Mouse (Mus musculus) gastrocnemius, postnatal 25 days (tissue): ENCODE results near the gene 9130023H24Rik. TPM values are rescaled to one million over a fixed set of nuclear protein-coding genes. Genes with fewer than 3 reads are reported as not detected.

Experiments
- DNase-seq: peaks from one replicate; pipeline ENCODE4 v3.0.0; 2022
- long read RNA-seq, 2 experiments: library from polyadenylated mRNA; stranded (forward); transcript quantifications; one replicate each; pipeline ENCODE4 v2.0.0; 2021
- total RNA-seq, 2 experiments: library from RNA; stranded (reverse); gene quantifications; 1 replicate in 1 of 2; 2 replicates in 1 of 2; pipeline ENCODE4 v1.2.3; 2021

9130023H24Rik gene
- total RNA-seq = 1 to 10 TPM; 1.7 to 2.0 TPM
- long read RNA-seq, experiment 1, partial matches to known transcripts = 0 of 1 reads
- long read RNA-seq, experiment 1, other reads (novel, unspliced or antisense) = 0 of 1 reads
- long read RNA-seq, experiment 2 = 0 reads

- DNase-seq = peak; percentile 99
Measured at GRCm38 (mm10) chr7:128237927-128238778, at the start of gene 9130023H24Rik. Gene 9130023H24Rik, minus strand, starts transcription at chr7:128238031.

GRCm38 (mm10) chr7:128285060-128285459 is 47.2 kb upstream of the 9130023H24Rik start:
- no peak for DNase-seq

GRCm38 (mm10) chr7:128284047-128284446 is 46.2 kb upstream of the 9130023H24Rik start:
- no peak for DNase-seq

DNA sequence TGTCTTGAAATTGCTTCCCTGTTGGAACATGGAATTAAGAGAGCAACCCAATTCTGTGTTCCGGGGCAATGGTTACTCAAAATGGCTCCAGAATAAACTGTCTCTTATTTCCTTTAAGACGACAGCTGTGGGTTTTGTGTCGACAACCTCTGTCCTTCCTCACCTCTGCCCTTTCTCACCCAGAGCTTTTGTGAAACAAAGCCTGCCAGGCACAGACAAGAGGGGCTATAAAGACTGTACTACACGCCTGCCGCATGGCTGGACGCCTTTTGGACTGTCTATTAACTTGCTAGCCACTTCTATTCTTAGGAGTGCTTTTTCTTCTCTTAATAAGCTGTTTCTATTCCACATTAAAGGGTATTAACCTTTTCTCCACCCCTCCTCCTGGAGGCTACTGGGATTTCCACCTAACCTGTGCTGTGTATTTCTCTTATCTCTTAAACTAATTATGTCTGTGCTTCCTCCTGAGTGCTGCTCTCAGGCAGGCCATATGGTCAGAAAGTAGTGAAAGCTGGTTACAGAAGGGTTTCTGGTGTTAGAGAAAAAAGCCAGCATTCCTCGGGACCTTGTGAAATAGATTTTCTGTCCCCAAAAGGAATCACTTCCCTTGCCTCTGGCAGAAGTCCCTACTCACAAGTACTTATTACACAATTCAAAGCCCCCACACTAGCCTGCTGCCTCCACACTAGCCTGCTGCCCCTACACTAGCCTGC is 44.9 kb upstream of the 9130023H24Rik start:
- no peak for DNase-seq

GRCm38 (mm10) chr7:128281765-128282164 is 43.9 kb upstream of the 9130023H24Rik start:
- no peak for DNase-seq

DNA sequence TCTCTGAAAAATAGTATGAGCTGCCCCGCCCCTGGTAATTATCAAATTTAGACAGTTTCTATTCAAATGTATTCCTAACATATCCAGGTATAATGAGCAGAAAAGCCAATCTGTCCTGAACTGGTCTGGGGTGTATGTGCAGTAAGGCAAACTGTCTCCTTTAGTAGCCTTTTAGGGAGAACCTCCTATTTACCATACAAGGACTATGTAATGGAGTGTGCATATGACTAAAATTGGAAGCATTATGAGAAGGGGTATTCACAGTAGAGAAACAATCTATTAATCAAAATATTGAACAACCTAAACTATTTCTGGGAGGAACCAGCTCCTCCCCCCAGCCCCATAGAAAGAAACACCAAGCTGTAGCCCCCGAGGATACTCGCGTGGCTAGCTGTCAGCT is 41.9 kb upstream of the 9130023H24Rik start:
- no peak for DNase-seq

GRCm38 (mm10) chr7:128276051-128276450 is 38.2 kb upstream of the 9130023H24Rik start:
- no peak for DNase-seq

- DNase-seq = no peak
Measured at GRCm38 (mm10) chr7:128271496-128271895, 33.7 kb upstream of the 9130023H24Rik start.

DNA sequence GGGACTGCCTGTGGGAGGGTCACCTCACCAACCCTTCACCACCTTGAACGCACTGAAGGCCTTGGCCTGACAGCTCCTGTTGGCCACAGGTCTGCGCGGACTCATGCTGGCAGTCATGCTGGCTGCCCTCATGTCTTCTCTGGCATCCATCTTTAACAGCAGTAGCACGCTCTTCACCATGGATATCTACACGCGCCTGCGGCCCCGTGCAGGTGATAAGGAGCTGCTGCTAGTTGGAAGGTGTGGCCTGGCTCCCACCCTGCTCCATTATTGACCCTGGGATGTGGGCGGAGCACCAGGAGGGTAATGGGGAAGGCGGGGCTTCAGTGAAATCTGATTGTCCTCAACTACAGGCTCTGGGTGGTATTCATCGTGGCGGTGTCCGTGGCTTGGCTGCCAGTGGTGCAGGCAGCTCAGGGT is 32.6 kb upstream of the 9130023H24Rik start:
- DNase-seq = no peak

GRCm38 (mm10) chr7:128267813-128268212 is 30.0 kb upstream of the 9130023H24Rik start:
- DNase-seq = no peak

- no peak for DNase-seq
Measured at GRCm38 (mm10) chr7:128267391-128267790, 29.6 kb upstream of the 9130023H24Rik start.

DNA sequence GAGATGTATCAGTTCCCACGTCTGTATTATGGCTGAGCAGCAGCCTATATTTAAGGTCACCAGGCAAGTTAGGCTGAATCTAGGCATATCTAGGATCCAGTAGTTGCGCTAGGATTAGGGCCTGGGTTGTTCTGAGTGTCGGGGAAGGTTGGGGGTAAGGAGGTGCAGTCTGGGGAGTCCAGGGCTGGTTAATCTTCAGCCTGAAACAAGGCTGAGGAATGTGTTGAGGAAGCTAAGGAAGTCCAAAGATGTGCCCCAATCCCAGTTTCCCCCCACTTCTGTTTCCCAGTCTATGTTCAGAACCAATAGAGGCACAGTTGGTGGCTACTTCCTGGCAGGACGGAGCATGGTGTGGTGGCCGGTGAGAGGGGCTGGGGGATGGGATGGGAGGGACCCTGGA is 28.2 kb upstream of the 9130023H24Rik start:
- DNase-seq = no peak

- DNase-seq = no peak
Measured at GRCm38 (mm10) chr7:128265411-128265810, 27.6 kb upstream of the 9130023H24Rik start, which contains the start of gene Slc5a2. Gene Slc5a2, plus strand, starts transcription at chr7:128265657.

DNA sequence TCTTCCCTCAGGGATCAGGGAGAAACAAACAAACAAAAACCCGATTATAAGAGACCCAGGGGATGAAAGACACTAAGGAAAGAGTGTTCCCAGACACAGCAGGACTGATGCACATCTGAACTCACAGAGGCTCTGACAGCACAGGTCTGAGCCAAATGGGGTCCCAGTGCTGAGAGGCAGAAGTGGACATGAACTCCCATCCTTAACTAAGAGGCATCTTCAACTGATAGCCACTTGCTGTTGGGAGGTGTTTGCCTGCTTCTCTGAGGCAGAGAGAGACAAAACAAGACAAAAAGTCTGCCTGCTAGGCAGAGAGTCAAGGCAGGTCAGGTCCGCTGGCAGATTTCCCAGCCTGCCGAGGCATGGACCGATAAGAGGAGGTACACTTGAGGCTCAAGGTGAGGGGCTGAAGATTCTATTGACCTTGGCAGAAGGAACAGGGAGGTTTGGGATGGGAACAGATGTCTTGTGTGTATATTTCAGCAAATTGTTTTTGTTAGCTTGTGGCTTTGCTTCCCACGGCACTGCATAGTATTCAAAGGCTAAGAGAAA is 19.0 kb upstream of the 9130023H24Rik start:
- no peak for DNase-seq

DNA sequence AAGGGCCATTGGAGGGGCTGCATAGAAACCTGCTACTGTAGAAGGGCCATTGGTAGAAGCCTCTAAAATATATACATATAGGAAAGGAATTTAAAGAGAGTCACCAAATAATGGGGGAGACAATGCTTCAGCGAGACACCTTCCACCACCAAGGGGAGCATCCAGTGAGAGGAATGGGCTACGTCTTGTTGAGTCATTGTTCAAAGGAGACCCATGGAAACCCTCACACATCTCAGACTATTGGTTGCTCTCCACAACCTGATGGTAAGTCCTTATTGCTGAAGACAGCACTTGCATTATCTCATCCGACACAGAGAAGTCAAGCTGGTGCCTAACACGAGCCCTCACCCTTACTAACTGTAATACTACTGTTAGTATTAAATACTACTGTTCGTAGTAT is 17.9 kb upstream of the 9130023H24Rik start:
- DNase-seq = no peak

- no peak for DNase-seq
Measured at GRCm38 (mm10) chr7:128254978-128255377, 17.1 kb upstream of the 9130023H24Rik start.

- DNase-seq = peak; percentile 33
Measured at GRCm38 (mm10) chr7:128252609-128253008, 14.8 kb upstream of the 9130023H24Rik start.

- DNase-seq = no peak
Measured at GRCm38 (mm10) chr7:128251946-128252345, 14.1 kb upstream of the 9130023H24Rik start.

DNA sequence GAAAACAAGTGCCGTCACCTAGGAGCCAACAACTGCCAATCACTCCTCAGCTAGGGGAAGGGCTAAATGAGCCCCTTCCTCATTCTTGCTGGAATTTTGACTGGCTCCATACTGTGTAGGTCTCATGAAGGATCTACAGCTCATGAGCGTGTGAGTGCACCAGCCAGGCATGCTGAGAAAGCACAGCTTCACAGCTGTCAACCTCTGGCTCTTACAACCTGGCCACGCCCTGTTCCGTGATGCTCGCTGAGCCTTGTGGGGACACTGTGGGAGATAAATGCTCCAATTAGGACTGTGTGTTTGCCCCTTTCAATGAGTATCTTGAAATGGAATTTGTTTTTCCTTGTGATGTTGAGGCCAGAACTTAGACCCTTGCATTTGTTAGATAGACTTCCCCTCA is 12.2 kb upstream of the 9130023H24Rik start:
- DNase-seq = no peak

DNA sequence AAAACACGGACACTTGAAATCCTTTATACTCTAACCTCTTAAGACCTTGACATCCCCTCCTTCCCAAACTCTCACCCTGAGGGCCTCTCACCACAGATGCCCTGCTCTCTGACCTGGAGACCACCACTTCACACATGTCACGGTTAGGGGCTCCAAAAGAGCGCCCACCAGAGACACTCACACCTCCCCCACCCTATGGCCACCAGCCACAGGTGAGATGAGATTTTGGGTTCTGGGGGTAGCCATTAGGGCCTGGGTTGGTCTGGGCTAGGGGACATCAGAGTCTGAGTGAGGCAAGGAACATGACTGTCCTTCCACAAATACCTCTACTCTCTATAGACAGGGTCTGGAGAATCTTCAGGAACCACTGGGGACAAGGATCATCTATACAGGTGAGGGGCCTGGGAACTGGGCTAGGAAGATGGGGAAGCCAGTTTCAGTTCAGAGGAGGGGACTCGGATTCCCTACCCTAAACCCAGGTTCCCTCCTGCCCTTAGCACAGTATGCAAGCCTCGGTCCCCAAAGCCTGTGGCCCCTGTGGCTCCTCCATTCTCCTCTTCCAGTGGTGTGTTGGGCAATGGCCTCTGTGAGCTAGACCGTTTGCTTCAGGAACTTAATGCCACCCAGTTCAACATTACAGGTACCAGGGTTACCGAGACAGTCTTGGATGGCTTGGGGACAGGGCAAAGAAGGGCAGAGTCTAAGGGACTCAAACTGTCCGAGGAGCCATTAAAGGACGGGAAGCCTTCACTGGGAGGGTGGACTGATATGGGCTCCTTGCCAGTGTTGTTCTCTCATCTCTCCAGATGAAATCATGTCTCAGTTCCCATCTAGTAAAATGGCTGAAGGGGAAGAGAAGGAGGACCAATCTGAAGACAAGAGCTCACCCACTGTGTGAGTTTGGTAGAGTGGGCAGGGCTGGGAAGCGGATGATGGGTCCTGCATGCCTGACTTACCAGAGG is 10.5 kb upstream of the 9130023H24Rik start:
- DNase-seq = no peak

DNA sequence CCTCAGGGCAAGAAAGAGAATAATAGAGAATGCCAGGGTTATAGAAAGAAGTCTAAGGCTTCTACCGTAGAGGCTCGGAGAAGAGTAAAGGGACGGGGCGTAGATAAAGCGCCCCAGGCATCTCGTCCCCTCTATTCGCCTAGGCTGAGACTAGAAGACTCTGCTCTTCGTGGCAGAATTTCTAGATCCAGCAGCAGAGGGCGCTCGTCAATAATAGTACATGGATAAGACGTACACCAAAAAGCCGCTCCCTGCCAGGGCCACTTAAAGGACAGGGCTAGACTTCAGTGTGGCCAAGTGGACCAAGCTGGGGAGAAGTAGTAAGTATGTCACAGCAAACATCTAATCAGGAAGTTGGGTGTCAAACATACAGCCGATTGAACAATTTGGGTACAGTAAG is 9.6 kb upstream of the 9130023H24Rik start:
- peak; percentile 64 for DNase-seq
